Mouse (Mus musculus) E14TG2a.4 (cell line): ENCODE measurements around the gene Appl2.

Source experiments
- CTCF ChIP-seq: conservative IDR thresholded peaks from 2 replicates; pipeline ENCODE4 v1.5.1; 2014; ENCODE audit warnings: low read length
- NANOG ChIP-seq: IDR thresholded peaks from 2 replicates; pipeline ENCODE4 v1.6.1; 2014; ENCODE audit warnings: borderline replicate concordance, low read length, mixed read lengths
- POU5F1 ChIP-seq: IDR thresholded peaks from 2 replicates; pipeline ENCODE4 v1.6.1; 2014; ENCODE audit warnings: low read length, borderline replicate concordance

- TF ChIP-seq CTCF (no peak), NANOG (no peak), POU5F1 (no peak)
Measured at GRCm38 (mm10) chr10:83612648-83613215, 35.8 kb downstream of the Appl2 start.
